Mouse (Mus musculus): ENCODE measurements around the gene Thbs3. TPM values are rescaled to one million over a fixed set of nuclear protein-coding genes. Genes with fewer than 3 reads are reported as not detected.

Gene Thbs3
- polyA plus RNA-seq, 1 experiment from 2014 or later = 19.4 TPM

DNA sequence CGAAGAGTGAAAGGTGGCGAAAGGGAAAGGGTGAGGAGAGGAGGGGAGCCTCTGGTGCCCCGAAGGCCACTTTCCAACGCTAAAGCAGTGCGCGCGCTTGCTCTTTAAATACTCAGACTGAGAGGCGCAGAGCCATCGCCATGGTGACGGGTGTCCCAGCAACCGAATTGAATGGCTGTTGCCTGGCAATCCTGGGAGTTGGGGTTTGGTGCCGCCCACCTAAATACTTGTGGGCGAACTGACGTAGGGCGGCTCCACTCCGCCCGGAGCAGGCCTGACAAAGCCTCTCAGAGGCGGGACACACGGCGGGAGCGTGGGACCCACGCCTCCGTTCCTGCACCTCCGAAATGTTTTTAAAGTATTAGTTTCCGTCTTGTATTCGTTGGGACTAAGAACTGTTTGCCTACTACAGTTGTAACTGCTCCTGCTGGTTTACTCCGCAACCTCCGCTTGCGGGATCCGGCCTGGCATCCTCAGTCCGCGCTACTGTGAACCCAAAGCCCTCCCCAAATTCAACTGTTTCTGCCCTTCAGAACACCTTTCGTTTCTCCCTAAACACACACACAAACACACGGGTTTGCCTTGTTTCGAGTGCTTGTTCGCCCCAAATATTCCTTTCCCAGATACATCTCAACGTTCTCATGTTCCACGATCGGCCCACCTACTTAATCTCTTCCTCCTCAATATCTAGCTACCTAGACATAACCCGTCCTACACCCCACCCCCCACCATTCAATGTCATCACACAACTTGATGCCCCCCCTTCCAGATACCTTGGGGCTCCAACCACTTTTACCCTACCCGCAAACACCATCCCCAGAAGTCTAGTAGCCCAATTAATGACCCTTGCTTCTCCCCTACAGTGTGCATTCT is 12.6 kb downstream of the Thbs3 start:
- ATAC-seq (replicated peaks; ENCODE audit: low FRiP score, low TSS enrichment, low read depth) = peak; percentile 66
- peak overlapping the region; percentile 28 for H3K4me3 ChIP-seq (ENCODE audit: low read depth, low read length)
- peaks cover 25% of the 10 kb centered on the region for H3K4me1 ChIP-seq (replicated peaks; ENCODE audit: control insufficient read depth, insufficient read depth, low read length)
- H3K9ac ChIP-seq (ENCODE audit: low read length) = peak overlapping the region; percentile 42
- H3K36me3 ChIP-seq (ENCODE audit: control insufficient read depth, insufficient read depth, low read length) = no peaks in the 10 kb centered on the region
- H3K9me3 ChIP-seq (ENCODE audit: control insufficient read depth, low read length) = no peaks in the 10 kb centered on the region
- WGBS = 4% methylated on average over 41 of the region's 41 CpGs
- H3K4me2 ChIP-seq (ENCODE audit: low read length) = peak overlapping the region; percentile 52
- 0 out of 2 replicates have a peak, but pooled peaks cover 4% of the 10 kb centered on the region for H3K27me3 ChIP-seq (replicated peaks; ENCODE audit: control insufficient read depth, insufficient read depth, low read length)
- DNase-seq (ENCODE audit: low spot score) = peak; percentile 88
- peak overlapping the region; percentile 59 for H3K27ac ChIP-seq (ENCODE audit: low read depth)

DNA sequence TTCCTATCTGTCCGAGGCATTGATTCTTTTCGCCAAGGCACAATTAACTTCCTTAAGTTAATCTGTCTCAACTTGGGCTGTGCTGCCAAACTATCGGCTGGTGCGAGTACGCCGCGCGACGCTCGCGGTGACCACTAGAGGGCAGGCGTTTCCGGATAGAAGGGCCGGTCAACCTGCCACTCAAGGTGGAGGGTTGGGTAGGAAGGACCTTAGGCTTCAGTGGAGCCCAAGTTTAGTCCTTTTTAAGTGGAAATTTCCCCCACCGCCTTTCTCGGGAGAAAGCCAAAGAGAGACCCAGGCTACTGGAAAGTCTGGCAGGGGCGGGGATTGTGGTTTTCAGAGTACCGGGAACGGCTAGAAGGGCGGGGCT is 13.2 kb downstream of the Thbs3 start:
- Histone ChIP-seq H3K4me1 (replicated peaks; ENCODE audit: control insufficient read depth, insufficient read depth, low read length) (peaks cover 25% of the 10 kb centered on the region), H3K27me3 (replicated peaks; ENCODE audit: control insufficient read depth, insufficient read depth, low read length) (0 out of 2 replicates have a peak, but pooled peaks cover 4% of the 10 kb centered on the region), H3K4me3 (ENCODE audit: low read depth, low read length) (peak overlapping the region; percentile 28), H3K9me3 (ENCODE audit: control insufficient read depth, low read length) (no peaks in the 10 kb centered on the region), H3K36me3 (ENCODE audit: control insufficient read depth, insufficient read depth, low read length) (no peaks in the 10 kb centered on the region), H3K4me2 (ENCODE audit: low read length) (peak overlapping the region; percentile 52), H3K9ac (ENCODE audit: low read length) (peak overlapping the region; percentile 40; the same call in 1 of the 2 replicates), H3K27ac (ENCODE audit: low read depth) (no peak overlapping the region)
- DNase-seq (ENCODE audit: low spot score) (peak; percentile 96), ATAC-seq (replicated peaks; ENCODE audit: low FRiP score, low TSS enrichment, low read depth) (peak; percentile 59)
- WGBS = under 1% methylated on average over 20 of the region's 20 CpGs

DNA sequence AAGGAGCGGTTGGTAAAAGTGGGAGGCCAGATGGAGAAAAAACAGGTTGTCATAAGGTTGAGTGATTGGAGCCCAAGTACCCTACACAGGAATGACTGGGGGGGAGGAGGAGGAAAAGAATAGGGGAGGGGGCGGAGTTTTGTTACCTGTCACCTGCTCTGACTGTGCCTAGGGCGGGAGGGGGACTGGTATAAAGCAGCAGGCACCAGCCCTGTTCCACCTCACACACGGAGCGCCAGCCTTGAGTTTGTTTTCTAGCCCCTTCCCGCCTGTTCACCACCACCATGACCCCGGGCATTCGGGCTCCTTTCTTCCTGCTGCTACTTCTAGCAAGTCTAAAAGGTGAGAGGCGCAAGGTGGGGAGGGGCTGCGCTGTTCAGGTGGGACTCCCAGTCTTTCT is 13.9 kb downstream of the Thbs3 start, which contains the start of gene Muc1:
Gene Muc1, plus strand, starts transcription at position 222 of the 400 bp plus-strand sequence.
- Histone ChIP-seq H3K27me3 (replicated peaks; ENCODE audit: control insufficient read depth, insufficient read depth, low read length) (0 out of 2 replicates have a peak, but pooled peaks cover 4% of the 10 kb centered on the region), H3K4me3 (ENCODE audit: low read depth, low read length) (peak within 1 kb of the TSS; percentile 28), H3K4me1 (replicated peaks; ENCODE audit: control insufficient read depth, insufficient read depth, low read length) (peaks cover 25% of the 10 kb centered on the region), H3K36me3 (ENCODE audit: control insufficient read depth, insufficient read depth, low read length) (no peaks in the 10 kb centered on the region), H3K9me3 (ENCODE audit: control insufficient read depth, low read length) (no peaks in the 10 kb centered on the region), H3K27ac (ENCODE audit: low read depth) (no peak within 1 kb of the TSS), H3K4me2 (ENCODE audit: low read length) (peak within 1 kb of the TSS; percentile 52), H3K9ac (ENCODE audit: low read length) (peak within 1 kb of the TSS; percentile 40; the same call in 1 of the 2 replicates)
- no peak for DNase-seq (ENCODE audit: low spot score)
- 20% methylated on average over 10 of the region's 10 CpGs for WGBS
- no peak for ATAC-seq (replicated peaks; ENCODE audit: low FRiP score, low TSS enrichment, low read depth)

DNA sequence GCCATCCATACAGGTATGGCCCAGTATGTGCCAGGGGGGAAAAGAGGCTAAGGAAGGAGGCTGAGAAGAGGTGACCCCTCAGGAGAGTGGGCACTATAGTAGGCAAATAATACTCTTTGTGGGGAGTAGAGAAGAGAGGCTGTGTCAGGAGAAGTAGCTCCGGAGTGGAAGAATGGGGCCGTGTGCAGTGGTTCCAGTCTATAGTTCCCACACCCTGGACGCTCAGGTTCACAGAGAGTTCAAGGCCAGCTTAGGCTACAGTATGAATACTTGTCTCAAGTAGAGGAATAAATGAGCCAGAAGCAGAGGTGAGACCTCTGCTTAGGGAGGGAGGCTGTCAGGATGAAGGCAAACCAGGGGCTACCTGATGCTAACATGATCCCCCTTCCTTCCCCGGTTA is 14.3 kb downstream of the Thbs3 start:
- 56% methylated on average over 4 of the region's 4 CpGs for WGBS
- ATAC-seq (replicated peaks; ENCODE audit: low FRiP score, low TSS enrichment, low read depth) = no peak

DNA sequence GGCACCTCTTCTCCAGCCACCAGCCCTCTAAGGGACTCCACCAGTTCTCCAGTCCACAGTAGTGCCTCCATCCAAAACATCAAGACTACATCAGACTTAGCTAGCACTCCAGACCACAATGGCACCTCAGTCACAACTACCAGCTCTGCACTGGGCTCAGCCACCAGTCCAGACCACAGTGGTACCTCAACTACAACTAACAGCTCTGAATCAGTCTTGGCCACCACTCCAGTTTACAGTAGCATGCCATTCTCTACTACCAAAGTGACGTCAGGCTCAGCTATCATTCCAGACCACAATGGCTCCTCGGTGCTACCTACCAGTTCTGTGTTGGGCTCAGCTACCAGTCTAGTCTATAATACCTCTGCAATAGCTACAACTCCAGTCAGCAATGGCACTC is 15.6 kb downstream of the Thbs3 start:
- no peak overlapping the region for H3K4me3 ChIP-seq (ENCODE audit: low read depth, low read length)
- H3K36me3 ChIP-seq (ENCODE audit: control insufficient read depth, insufficient read depth, low read length) = no peaks in the 10 kb centered on the region
- 0 out of 2 replicates have a peak, but pooled peaks cover 4% of the 10 kb centered on the region for H3K27me3 ChIP-seq (replicated peaks; ENCODE audit: control insufficient read depth, insufficient read depth, low read length)
- 80% methylated on average over 2 of the region's 2 CpGs for WGBS
- H3K9me3 ChIP-seq (ENCODE audit: control insufficient read depth, low read length) = no peaks in the 10 kb centered on the region
- ATAC-seq (replicated peaks; ENCODE audit: low FRiP score, low TSS enrichment, low read depth) = no peak
- no peak overlapping the region for H3K9ac ChIP-seq (ENCODE audit: low read length)
- DNase-seq (ENCODE audit: low spot score) = no peak
- no peak overlapping the region for H3K27ac ChIP-seq (ENCODE audit: low read depth)
- H3K4me1 ChIP-seq (replicated peaks; ENCODE audit: control insufficient read depth, insufficient read depth, low read length) = peaks cover 25% of the 10 kb centered on the region
- no peak overlapping the region for H3K4me2 ChIP-seq (ENCODE audit: low read length)

More for the DNA sequence above, 14.3 kb downstream of the Thbs3 start:
- H3K27ac ChIP-seq (ENCODE audit: low read depth) = no peak overlapping the region
- 0 out of 2 replicates have a peak, but pooled peaks cover 4% of the 10 kb centered on the region for H3K27me3 ChIP-seq (replicated peaks; ENCODE audit: control insufficient read depth, insufficient read depth, low read length)
- H3K9me3 ChIP-seq (ENCODE audit: control insufficient read depth, low read length) = no peaks in the 10 kb centered on the region
- peak overlapping the region; percentile 52; the same call in 1 of the 2 replicates for H3K4me2 ChIP-seq (ENCODE audit: low read length)
- H3K4me1 ChIP-seq (replicated peaks; ENCODE audit: control insufficient read depth, insufficient read depth, low read length) = peaks cover 25% of the 10 kb centered on the region
- 0 out of 2 replicates have a peak overlapping the region, but pooled peaks have one; percentile 28 for H3K4me3 ChIP-seq (ENCODE audit: low read depth, low read length)
- H3K36me3 ChIP-seq (ENCODE audit: control insufficient read depth, insufficient read depth, low read length) = no peaks in the 10 kb centered on the region
- no peak for DNase-seq (ENCODE audit: low spot score)
- no peak overlapping the region for H3K9ac ChIP-seq (ENCODE audit: low read length)

DNA sequence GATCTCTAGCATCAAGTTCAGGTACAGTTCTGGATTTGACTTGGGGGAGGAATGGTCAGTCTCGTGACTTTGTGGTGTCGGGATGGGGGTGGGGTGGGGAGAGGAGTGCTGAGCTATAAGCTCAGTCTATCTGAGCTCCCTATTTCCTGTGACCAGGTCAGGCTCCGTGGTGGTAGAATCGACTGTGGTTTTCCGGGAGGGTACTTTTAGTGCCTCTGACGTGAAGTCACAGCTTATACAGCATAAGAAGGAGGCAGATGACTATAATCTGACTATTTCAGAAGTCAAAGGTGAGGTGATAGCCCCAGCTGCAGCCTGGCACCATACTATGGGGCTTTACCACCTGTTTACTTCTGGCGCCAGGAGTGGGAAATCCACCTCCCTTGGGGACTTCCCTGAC is 16.4 kb downstream of the Thbs3 start:
- peaks cover 19% of the 10 kb centered on the region for H3K4me1 ChIP-seq (replicated peaks; ENCODE audit: control insufficient read depth, insufficient read depth, low read length)
- H3K4me2 ChIP-seq (ENCODE audit: low read length) = no peak overlapping the region
- H3K36me3 ChIP-seq (ENCODE audit: control insufficient read depth, insufficient read depth, low read length) = no peaks in the 10 kb centered on the region
- WGBS = 59% methylated on average over 7 of the region's 7 CpGs
- ATAC-seq (replicated peaks; ENCODE audit: low FRiP score, low TSS enrichment, low read depth) (no peak), DNase-seq (ENCODE audit: low spot score) (no peak)
- 0 out of 2 replicates have a peak, but pooled peaks cover 4% of the 10 kb centered on the region for H3K27me3 ChIP-seq (replicated peaks; ENCODE audit: control insufficient read depth, insufficient read depth, low read length)
- no peak overlapping the region for H3K4me3 ChIP-seq (ENCODE audit: low read depth, low read length)
- H3K9ac ChIP-seq (ENCODE audit: low read length) = no peak overlapping the region
- H3K27ac ChIP-seq (ENCODE audit: low read depth) = no peak overlapping the region
- no peaks in the 10 kb centered on the region for H3K9me3 ChIP-seq (ENCODE audit: control insufficient read depth, low read length)

DNA sequence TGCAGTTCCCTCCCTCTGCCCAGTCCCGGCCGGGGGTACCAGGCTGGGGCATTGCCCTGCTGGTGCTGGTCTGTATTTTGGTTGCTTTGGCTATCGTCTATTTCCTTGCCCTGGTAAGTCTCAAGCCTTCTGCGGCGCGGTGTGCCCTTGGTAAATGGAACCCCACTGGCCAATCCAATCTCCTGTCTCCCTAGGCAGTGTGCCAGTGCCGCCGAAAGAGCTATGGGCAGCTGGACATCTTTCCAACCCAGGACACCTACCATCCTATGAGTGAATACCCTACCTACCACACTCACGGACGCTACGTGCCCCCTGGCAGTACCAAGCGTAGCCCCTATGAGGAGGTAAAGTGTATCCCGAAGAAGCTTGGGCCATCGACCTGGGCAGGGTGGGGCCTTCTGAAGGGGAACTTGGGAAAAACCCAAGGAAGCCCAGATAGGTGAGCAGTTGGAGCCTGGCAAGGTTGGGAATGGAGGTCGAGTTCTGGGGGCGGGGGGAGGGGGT is 16.8 kb downstream of the Thbs3 start:
- H3K36me3 ChIP-seq (ENCODE audit: control insufficient read depth, insufficient read depth, low read length) = no peaks in the 10 kb centered on the region
- DNase-seq (ENCODE audit: low spot score) (no peak), ATAC-seq (replicated peaks; ENCODE audit: low FRiP score, low TSS enrichment, low read depth) (no peak)
- H3K4me1 ChIP-seq (replicated peaks; ENCODE audit: control insufficient read depth, insufficient read depth, low read length) = peaks cover 14% of the 10 kb centered on the region
- no peak overlapping the region for H3K4me3 ChIP-seq (ENCODE audit: low read depth, low read length)
- H3K9ac ChIP-seq (ENCODE audit: low read length) = no peak overlapping the region
- no peak overlapping the region for H3K4me2 ChIP-seq (ENCODE audit: low read length)
- H3K27ac ChIP-seq (ENCODE audit: low read depth) = no peak overlapping the region
- H3K9me3 ChIP-seq (ENCODE audit: control insufficient read depth, low read length) = no peaks in the 10 kb centered on the region
- H3K27me3 ChIP-seq (replicated peaks; ENCODE audit: control insufficient read depth, insufficient read depth, low read length) = 0 out of 2 replicates have a peak, but pooled peaks cover 4% of the 10 kb centered on the region
- WGBS = 77% methylated on average over 16 of the region's 16 CpGs

DNA sequence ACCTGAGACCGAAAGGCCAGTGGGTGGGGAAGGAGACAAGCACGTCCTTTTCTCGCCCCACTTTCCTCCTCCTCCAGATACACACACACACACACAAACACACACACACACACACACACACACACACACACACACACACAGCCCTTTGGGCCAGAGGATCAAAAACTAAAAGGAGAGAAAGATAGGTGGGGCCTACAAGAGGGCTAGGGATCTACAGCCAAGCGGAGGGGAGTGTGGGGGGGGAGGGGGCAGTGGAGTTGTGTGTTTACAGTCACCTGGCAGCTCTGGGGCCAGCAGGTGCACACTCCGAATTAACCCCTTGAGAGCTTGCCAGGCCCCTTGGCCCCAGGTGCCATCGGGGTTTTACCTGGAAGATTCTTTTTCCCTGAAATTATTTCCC is 17.6 kb downstream of the Thbs3 start:
- Histone ChIP-seq H3K4me2 (ENCODE audit: low read length) (no peak overlapping the region), H3K36me3 (ENCODE audit: control insufficient read depth, insufficient read depth, low read length) (no peaks in the 10 kb centered on the region), H3K9me3 (ENCODE audit: control insufficient read depth, low read length) (no peaks in the 10 kb centered on the region), H3K9ac (ENCODE audit: low read length) (no peak overlapping the region), H3K27me3 (replicated peaks; ENCODE audit: control insufficient read depth, insufficient read depth, low read length) (0 out of 2 replicates have a peak, but pooled peaks cover 4% of the 10 kb centered on the region), H3K27ac (ENCODE audit: low read depth) (no peak overlapping the region), H3K4me1 (replicated peaks; ENCODE audit: control insufficient read depth, insufficient read depth, low read length) (peaks cover 11% of the 10 kb centered on the region; the same call in 1 of the 2 replicates), H3K4me3 (ENCODE audit: low read depth, low read length) (no peak overlapping the region)
- ATAC-seq (replicated peaks; ENCODE audit: low FRiP score, low TSS enrichment, low read depth) (no peak), DNase-seq (ENCODE audit: low spot score) (no peak)
- WGBS = 64% methylated on average over 6 of the region's 6 CpGs

Measured in intestine, embryonic 14.5 days (tissue).